Mouse (Mus musculus) urinary bladder, postnatal 36 days (tissue): ENCODE results near the gene Acbd4.
A peak's percentile ranks its signal among the peaks of the same experiment; 100 is the strongest.

Experiments
- DNase-seq, 2 experiments: peaks; one replicate each; pipeline ENCODE4 v3.0.0; 2022; ENCODE audit warnings: low spot score in 2 of 2, mixed read lengths in 1 of 2

The Acbd4 gene

GRCm38 (mm10) chr11:103141944-103142255 is 40.4 kb downstream of the Acbd4 start:
- DNase-seq, result no peak

GRCm38 (mm10) chr11:103142441-103143182 is 41.1 kb downstream of the Acbd4 start:
- peak in 1 of 2 experiments; percentile 61 for DNase-seq

- DNase-seq, result peak in 1 of 2 experiments; percentile 47
These were observed 43.1 kb downstream of the Acbd4 start for GRCm38 (mm10) chr11:103144309-103145285.

- no peak for DNase-seq
These were observed 44.9 kb downstream of the Acbd4 start for GRCm38 (mm10) chr11:103146386-103146785.

- no peak for DNase-seq
These were observed 46.3 kb downstream of the Acbd4 start for GRCm38 (mm10) chr11:103147766-103148165.

- no peak for DNase-seq
These were observed 48.3 kb downstream of the Acbd4 start for GRCm38 (mm10) chr11:103149771-103150170.

GRCm38 (mm10) chr11:103158621-103159478 is 57.4 kb downstream of the Acbd4 start:
- peak; percentile 96 for DNase-seq

GRCm38 (mm10) chr11:103160738-103161137 is 59.3 kb downstream of the Acbd4 start:
- no peak for DNase-seq

- DNase-seq, result no peak
These were observed 60.0 kb downstream of the Acbd4 start for GRCm38 (mm10) chr11:103161449-103161848.
